Mouse (Mus musculus): ENCODE data around the gene Cnnm4. TPM values are rescaled to one million over a fixed set of nuclear protein-coding genes. Genes with fewer than 3 reads are reported as not detected.

Gene Cnnm4
- polyA plus RNA-seq, 1 experiment from 2014 or later: 10.2 TPM

- H3K27me3 ChIP-seq: no peaks in the 10 kb centered on the region
- H3K9ac ChIP-seq: no peak overlapping the region
- peaks cover 18% of the 10 kb centered on the region for H3K4me1 ChIP-seq
- 93% methylated on average over 5 of the region's 5 CpGs for WGBS
- H3K4me2 ChIP-seq: no peak overlapping the region
- ATAC-seq: no peak
- H3K36me3 ChIP-seq (ENCODE audit: poor library complexity, severe bottlenecking): peaks cover 13% of the 10 kb centered on the region
- no peaks in the 10 kb centered on the region for H3K9me3 ChIP-seq (replicated peaks)
- no peak overlapping the region for H3K4me3 ChIP-seq
- no peak overlapping the region for H3K27ac ChIP-seq
Measured at GRCm38 (mm10) chr1:36446841-36447240, 24.6 kb upstream of the Cnnm4 start.

- H3K4me1 ChIP-seq: no peaks in the 10 kb centered on the region
- H3K27me3 ChIP-seq: no peaks in the 10 kb centered on the region
- no peak overlapping the region for H3K4me2 ChIP-seq
- ATAC-seq: no peak
- H3K9ac ChIP-seq: no peak overlapping the region
- no peak overlapping the region for H3K4me3 ChIP-seq
- no peak overlapping the region for H3K27ac ChIP-seq
- H3K36me3 ChIP-seq (ENCODE audit: poor library complexity, severe bottlenecking): no peaks in the 10 kb centered on the region
- no peaks in the 10 kb centered on the region; the same call in 1 of the 2 replicates for H3K9me3 ChIP-seq (replicated peaks)
- 88% methylated on average over 6 of the region's 6 CpGs for WGBS
Measured at GRCm38 (mm10) chr1:36454055-36454815, 17.2 kb upstream of the Cnnm4 start.

GRCm38 (mm10) chr1:36457388-36458014 lies 13.9 kb upstream of the Cnnm4 start:
- 52% methylated on average over 7 of the region's 7 CpGs for WGBS
- H3K4me2 ChIP-seq: no peak overlapping the region
- H3K27me3 ChIP-seq: no peaks in the 10 kb centered on the region
- no peaks in the 10 kb centered on the region for H3K4me1 ChIP-seq
- no peak overlapping the region; the same call in 1 of the 2 replicates for H3K9ac ChIP-seq
- no peak for ATAC-seq
- H3K27ac ChIP-seq: no peak overlapping the region
- H3K36me3 ChIP-seq (ENCODE audit: poor library complexity, severe bottlenecking): no peaks in the 10 kb centered on the region
- H3K9me3 ChIP-seq (replicated peaks): no peaks in the 10 kb centered on the region; the same call in 1 of the 2 replicates
- no peak overlapping the region for H3K4me3 ChIP-seq

- no peak for ATAC-seq
- Histone ChIP-seq H3K4me2 (no peak overlapping the region), H3K27me3 (no peaks in the 10 kb centered on the region), H3K9me3 (replicated peaks) (no peaks in the 10 kb centered on the region; the same call in 1 of the 2 replicates), H3K36me3 (ENCODE audit: poor library complexity, severe bottlenecking) (no peaks in the 10 kb centered on the region), H3K27ac (no peak overlapping the region), H3K4me1 (no peaks in the 10 kb centered on the region), H3K9ac (no peak overlapping the region; the same call in 1 of the 2 replicates), H3K4me3 (no peak overlapping the region)
- 89% methylated on average over 5 of the region's 5 CpGs for WGBS
Measured at GRCm38 (mm10) chr1:36458169-36458568, 13.3 kb upstream of the Cnnm4 start.

- H3K9ac ChIP-seq: no peak overlapping the region
- no peaks in the 10 kb centered on the region for H3K36me3 ChIP-seq (ENCODE audit: poor library complexity, severe bottlenecking)
- no peaks in the 10 kb centered on the region for H3K4me1 ChIP-seq
- H3K4me3 ChIP-seq: no peak overlapping the region
- no peaks in the 10 kb centered on the region for H3K9me3 ChIP-seq (replicated peaks)
- no peak overlapping the region for H3K4me2 ChIP-seq
- ATAC-seq: no peak
- 58% methylated on average over 2 of the region's 2 CpGs for WGBS
- no peaks in the 10 kb centered on the region for H3K27me3 ChIP-seq
- no peak overlapping the region for H3K27ac ChIP-seq
Measured at GRCm38 (mm10) chr1:36461829-36462228, 9.6 kb upstream of the Cnnm4 start.

GRCm38 (mm10) chr1:36465641-36466160 lies 5.7 kb upstream of the Cnnm4 start:
- peaks cover 4% of the 10 kb centered on the region; the same call in 1 of the 2 replicates for H3K27me3 ChIP-seq
- 81% methylated on average over 4 of the region's 4 CpGs for WGBS
- peaks cover 1% of the 10 kb centered on the region; the same call in 1 of the 2 replicates for H3K4me1 ChIP-seq
- no peak for ATAC-seq
- H3K36me3 ChIP-seq (ENCODE audit: poor library complexity, severe bottlenecking): no peaks in the 10 kb centered on the region
- H3K4me2 ChIP-seq: no peak overlapping the region
- H3K27ac ChIP-seq: no peak overlapping the region
- H3K4me3 ChIP-seq: no peak overlapping the region
- H3K9ac ChIP-seq: no peak overlapping the region
- H3K9me3 ChIP-seq (replicated peaks): no peaks in the 10 kb centered on the region

- Histone ChIP-seq H3K36me3 (ENCODE audit: poor library complexity, severe bottlenecking) (no peaks in the 10 kb centered on the region), H3K4me1 (peaks cover 13% of the 10 kb centered on the region), H3K4me2 (no peak overlapping the region), H3K4me3 (no peak overlapping the region), H3K9me3 (replicated peaks) (no peaks in the 10 kb centered on the region), H3K27me3 (peaks cover 4% of the 10 kb centered on the region; the same call in 1 of the 2 replicates), H3K9ac (no peak overlapping the region), H3K27ac (no peak overlapping the region)
- no peak for ATAC-seq
- 54% methylated on average over 5 of the region's 5 CpGs for WGBS
Measured at GRCm38 (mm10) chr1:36467446-36467845, 4.0 kb upstream of the Cnnm4 start.

GRCm38 (mm10) chr1:36469811-36470444 lies 1.5 kb upstream of the Cnnm4 start:
- no peak overlapping the region for H3K27ac ChIP-seq
- no peaks in the 10 kb centered on the region for H3K36me3 ChIP-seq (ENCODE audit: poor library complexity, severe bottlenecking)
- no peaks in the 10 kb centered on the region for H3K9me3 ChIP-seq (replicated peaks)
- peaks cover 38% of the 10 kb centered on the region for H3K4me1 ChIP-seq
- no peak overlapping the region for H3K4me3 ChIP-seq
- no peak overlapping the region for H3K4me2 ChIP-seq
- WGBS: 54% methylated on average over 2 of the region's 2 CpGs
- H3K9ac ChIP-seq: no peak overlapping the region
- H3K27me3 ChIP-seq: peaks cover 4% of the 10 kb centered on the region; the same call in 1 of the 2 replicates
- ATAC-seq: no peak

GRCm38 (mm10) chr1:36472106-36472440 lies 653 bp downstream of the Cnnm4 start:
- peak overlapping the region; percentile 67 for H3K4me3 ChIP-seq
- 15% methylated on average over 18 of the region's 18 CpGs for WGBS
- H3K36me3 ChIP-seq (ENCODE audit: poor library complexity, severe bottlenecking): no peaks in the 10 kb centered on the region
- peaks cover 56% of the 10 kb centered on the region for H3K4me1 ChIP-seq
- H3K4me2 ChIP-seq: peak overlapping the region; percentile 75
- H3K9ac ChIP-seq: peak overlapping the region; percentile 80
- ATAC-seq: no peak; the same call in 1 of the 2 replicates
- no peaks in the 10 kb centered on the region for H3K9me3 ChIP-seq (replicated peaks)
- peaks cover 4% of the 10 kb centered on the region; the same call in 1 of the 2 replicates for H3K27me3 ChIP-seq
- no peak overlapping the region for H3K27ac ChIP-seq

GRCm38 (mm10) chr1:36473211-36473780 lies 1.9 kb downstream of the Cnnm4 start:
- no peaks in the 10 kb centered on the region for H3K9me3 ChIP-seq (replicated peaks)
- peak overlapping the region; percentile 67 for H3K4me3 ChIP-seq
- H3K4me1 ChIP-seq: peaks cover 64% of the 10 kb centered on the region
- no peak for ATAC-seq
- WGBS: 83% methylated on average over 10 of the region's 10 CpGs
- 0 out of 2 replicates have a peak overlapping the region, but pooled peaks have one; percentile 0 for H3K9ac ChIP-seq
- no peaks in the 10 kb centered on the region for H3K36me3 ChIP-seq (ENCODE audit: poor library complexity, severe bottlenecking)
- H3K27me3 ChIP-seq: peaks cover 4% of the 10 kb centered on the region; the same call in 1 of the 2 replicates
- no peak overlapping the region for H3K27ac ChIP-seq
- peak overlapping the region; percentile 75 for H3K4me2 ChIP-seq

- Histone ChIP-seq H3K9ac (no peak overlapping the region), H3K4me1 (peaks cover 67% of the 10 kb centered on the region), H3K27me3 (peaks cover 4% of the 10 kb centered on the region; the same call in 1 of the 2 replicates), H3K4me2 (peak overlapping the region; percentile 75), H3K27ac (no peak overlapping the region), H3K36me3 (ENCODE audit: poor library complexity, severe bottlenecking) (no peaks in the 10 kb centered on the region), H3K4me3 (no peak overlapping the region), H3K9me3 (replicated peaks) (no peaks in the 10 kb centered on the region)
- WGBS: 75% methylated on average over 3 of the region's 3 CpGs
- no peak for ATAC-seq
Measured at GRCm38 (mm10) chr1:36474646-36475045, 3.2 kb downstream of the Cnnm4 start.
